Mouse (Mus musculus): ENCODE results near the gene Ccdc113. TPM values are rescaled to one million over a fixed set of nuclear protein-coding genes. Genes with fewer than 3 reads are reported as not detected.
A peak's percentile ranks its signal among the peaks of the same experiment; 100 is the strongest.

Ccdc113 gene
- not detected in 2 replicates for total RNA-seq (2012; rRNA removed)
- not detected in 2 replicates for total RNA-seq (2014; rRNA removed)
- not detected in 2 replicates for polyA plus RNA-seq (2012; ENCODE audit: insufficient read length, low read depth)

DNA sequence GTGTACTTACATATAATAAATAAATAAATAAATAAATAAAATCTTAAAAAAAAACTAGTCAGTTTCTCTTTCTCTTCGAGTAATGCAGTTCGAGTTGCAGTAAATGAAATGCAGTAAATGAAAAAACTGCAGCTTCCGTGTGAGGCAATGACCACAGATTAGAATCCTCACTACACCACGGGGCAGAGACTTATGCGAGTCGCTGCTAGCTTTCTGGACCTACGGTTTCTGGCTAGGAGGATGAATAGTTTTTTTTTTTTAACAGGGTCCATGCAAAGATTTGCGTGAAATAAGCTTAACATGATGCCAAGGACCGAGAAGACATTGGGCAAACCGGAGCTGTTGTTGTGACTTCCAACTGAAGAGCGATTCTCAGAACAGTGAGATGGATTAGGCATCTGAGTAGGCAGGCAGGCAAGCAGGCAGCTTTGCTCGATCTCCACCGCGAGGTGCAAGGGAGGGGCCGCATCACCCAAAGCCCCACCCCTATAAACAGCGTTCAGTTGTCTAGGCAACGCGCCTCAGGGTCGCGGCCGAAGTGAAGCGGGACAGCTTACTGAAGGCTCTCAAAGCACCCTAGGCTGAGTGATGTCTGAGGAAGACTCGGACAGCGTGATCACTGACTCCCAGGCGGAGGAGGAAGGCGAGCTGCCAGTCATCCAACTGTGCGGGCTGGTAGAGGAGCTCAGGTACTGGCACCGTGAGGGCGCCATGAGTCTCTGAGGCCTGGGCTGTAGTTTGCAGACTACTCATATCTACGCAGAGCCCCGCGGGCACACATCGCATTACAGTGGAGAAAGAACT, at the start of gene Ccdc113:
TSS of gene Ccdc113 (plus strand) at position 502 of the 804 bp plus-strand sequence.
- no peak within 1 kb of the TSS for H3K27ac ChIP-seq (ENCODE audit: insufficient read depth, low read depth)
- peaks cover 4% of the 10 kb centered on the region for H3K9me3 ChIP-seq (replicated peaks; ENCODE audit: low read length)
- TF ChIP-seq NELFE (IDR thresholded peaks at IDR 0.05; ENCODE audit: low read depth, low read length) = no peak
- peak within 1 kb of the TSS; percentile 9 for H3K4me2 ChIP-seq (ENCODE audit: insufficient read depth, low read depth, poor library complexity, severe bottlenecking)
- no peak within 1 kb of the TSS for H3K9ac ChIP-seq (ENCODE audit: insufficient read depth, low read depth)
- H3K36me3 ChIP-seq (replicated peaks in 1 of 2; ENCODE audit: control insufficient read depth in 1 of 2, insufficient read depth in 1 of 2, low read length in 1 of 2) = no peaks in the 10 kb centered on the region
- dilution Hi-C loops (cut with MboI; ENCODE audit: extremely low pct_ligation_motif_present, extremely low pct_unique_long_range_greater_than_20kb, low sequenced_read_pairs) (no loop called here), in situ Hi-C loops (cut with MboI; ENCODE audit: low pct_ligation_motif_present, low pct_unique_long_range_greater_than_20kb, low sequenced_read_pairs) (no loop called here)
- DNase-seq (ENCODE audit: extremely low read depth) = no peak
- no peaks in the 10 kb centered on the region for H3K79me2 ChIP-seq (replicated peaks; ENCODE audit: control insufficient read depth, extremely low read depth, insufficient read depth, poor library complexity, severe bottlenecking)
- peaks cover 4% of the 10 kb centered on the region for H3K27me3 ChIP-seq (replicated peaks)
- H3K4me3 ChIP-seq (replicated peaks in 1 of 3; ENCODE audit: low read depth in 2 of 3, low read length in 2 of 3, poor library complexity in 1 of 3) = no peak within 1 kb of the TSS
- H3K4me1 ChIP-seq (ENCODE audit: control insufficient read depth in 1 of 2, insufficient read depth in 2 of 2) = no peaks in the 10 kb centered on the region; a peak in 1 of 4 replicates

DNA sequence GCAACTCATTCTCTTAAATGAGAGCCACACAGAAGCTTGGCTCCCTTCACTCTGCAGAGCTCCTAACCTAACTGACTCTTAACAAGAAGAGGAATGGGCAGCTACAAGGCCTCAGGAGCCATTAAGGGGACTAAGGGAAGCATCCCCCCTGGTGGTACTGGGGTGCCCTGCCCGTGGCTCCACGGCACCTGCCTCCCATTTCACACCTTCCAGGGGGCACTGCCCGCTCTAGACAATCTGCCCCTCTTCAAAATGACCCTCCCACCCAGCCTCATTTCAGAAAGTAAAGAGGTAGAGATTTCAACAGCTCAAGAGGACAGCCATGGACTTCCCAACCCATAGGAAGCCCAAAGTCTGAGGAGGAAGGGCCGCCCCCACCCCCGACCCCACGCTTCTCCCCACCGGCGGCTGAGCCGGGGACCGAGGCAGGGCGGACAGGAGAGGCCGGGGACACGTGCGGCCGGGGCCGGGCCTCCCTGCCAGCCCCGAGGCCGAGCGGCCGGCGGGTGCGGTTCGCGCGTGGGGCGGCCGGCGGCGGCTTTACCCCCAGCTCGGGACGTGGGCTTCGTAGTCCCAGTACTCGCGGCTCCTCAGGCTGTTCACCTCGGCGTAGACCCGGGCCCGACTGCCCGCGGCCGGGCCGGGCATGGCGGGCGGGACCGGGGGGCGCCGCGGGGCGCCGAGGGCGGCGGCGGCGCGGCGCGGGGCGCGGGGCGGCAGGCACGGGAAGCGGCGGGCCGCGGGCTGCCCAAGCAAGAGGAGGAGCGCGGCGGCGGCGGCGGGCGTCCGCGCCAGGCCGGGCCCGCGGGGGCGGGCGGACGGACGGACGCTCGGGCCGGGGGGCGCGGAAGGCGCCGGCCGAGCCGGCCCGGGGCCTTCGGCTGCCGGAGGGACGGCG, 45.8 kb upstream of the Ccdc113 start:
- Histone ChIP-seq H3K9me3 (replicated peaks; ENCODE audit: low read length) (no peaks in the 10 kb centered on the region), H3K4me1 (ENCODE audit: control insufficient read depth in 1 of 2, insufficient read depth in 2 of 2) (peaks cover 4 to 30% of the 10 kb centered on the region in 2 experiments; a peak in 2 of 4 replicates), H3K4me2 (ENCODE audit: insufficient read depth, low read depth, poor library complexity, severe bottlenecking) (peak overlapping the region; percentile 74), H3K9ac (ENCODE audit: insufficient read depth, low read depth) (peak overlapping the region; percentile 96), H3K4me3 (replicated peaks in 1 of 3; ENCODE audit: low read depth in 2 of 3, low read length in 2 of 3, poor library complexity in 1 of 3) (peak overlapping the region; percentile 73 to 81 (median 80)), H3K27ac (ENCODE audit: insufficient read depth, low read depth) (no peak overlapping the region), H3K36me3 (replicated peaks in 1 of 2; ENCODE audit: control insufficient read depth in 1 of 2, insufficient read depth in 1 of 2, low read length in 1 of 2) (peaks cover 22 to 39% of the 10 kb centered on the region in 2 experiments), H3K79me2 (replicated peaks; ENCODE audit: control insufficient read depth, extremely low read depth, insufficient read depth, poor library complexity, severe bottlenecking) (peaks cover 39% of the 10 kb centered on the region), H3K27me3 (replicated peaks) (no peaks in the 10 kb centered on the region)
- dilution Hi-C loops (cut with MboI; ENCODE audit: extremely low pct_ligation_motif_present, extremely low pct_unique_long_range_greater_than_20kb, low sequenced_read_pairs) = no loop called here
- DNase-seq (ENCODE audit: extremely low read depth) = no peak
- TF ChIP-seq KAT2A (IDR thresholded peaks at IDR 0.05; ENCODE audit: insufficient replicate concordance, low read length) = no peak
- no peak for TF ChIP-seq BHLHE40 (IDR thresholded peaks at IDR 0.05; ENCODE audit: low read depth, low read length)
- no peak for TF ChIP-seq ZKSCAN1 (IDR thresholded peaks at IDR 0.05; ENCODE audit: borderline replicate concordance, low read depth, low read length)
- no peak for TF ChIP-seq ZMIZ1 (IDR thresholded peaks at IDR 0.05; ENCODE audit: low read depth, low read length)
- TF ChIP-seq JUN (IDR thresholded peaks at IDR 0.05; ENCODE audit: insufficient read depth, low read depth, low read length) = no peak
- TF ChIP-seq ETS1 (conservative IDR thresholded peaks at IDR 0.05; ENCODE audit: low read depth, low read length) = no peak
- no peak for TF ChIP-seq PAX5 (IDR thresholded peaks at IDR 0.05; ENCODE audit: low read length)
- TF ChIP-seq ZNF384 (IDR thresholded peaks at IDR 0.05; ENCODE audit: low read depth, low read length) = no peak
- TF ChIP-seq POLR2AphosphoS2 (IDR thresholded peaks at IDR 0.05; ENCODE audit: low read depth, low read length) = no peak
- no peak for TF ChIP-seq CHD1 (IDR thresholded peaks at IDR 0.05; ENCODE audit: low read depth, low read length)
- TF ChIP-seq RCOR1 (conservative IDR thresholded peaks at IDR 0.05; ENCODE audit: low read depth, low read length) = no peak
- no peak for TF ChIP-seq MAZ (IDR thresholded peaks at IDR 0.05; ENCODE audit: low read depth, low read length)
- in situ Hi-C loops (cut with MboI; ENCODE audit: low pct_ligation_motif_present, low pct_unique_long_range_greater_than_20kb, low sequenced_read_pairs) = no loop called here

All from CH12.LX (cell line).